Mouse (Mus musculus) inflammation-experienced regulatory T-cells, adult 6 months (primary cell): ENCODE data around the gene Clec4d. TPM values are rescaled to one million over a fixed set of nuclear protein-coding genes. Genes with fewer than 3 reads are reported as not detected.

Experiments
- polyA plus RNA-seq, 3 experiments: library from polyadenylated mRNA; unstranded; fragments of 100-300 nt; shearing (Covaris generic); gene quantifications; one replicate each; pipeline ENCODE4 v1.2.1; 2017

The Clec4d gene
- polyA plus RNA-seq, 3 experiments from 2014 or later, result not detected

Other genes with a start within 250 kb of the Clec4d start
- not detected for gene Clec4b1, start 212.1 kb upstream of the Clec4d start, polyA plus RNA-seq
- gene Clec4a2, start 155.7 kb upstream of the Clec4d start, polyA plus RNA-seq, result not detected
- not detected for gene Clec4b2, start 89.2 kb upstream of the Clec4d start, polyA plus RNA-seq
- under 1 TPM in 1 of 3 experiments, not detected in 2; 0.40 TPM for gene Clec4n, start 32.3 kb upstream of the Clec4d start, polyA plus RNA-seq
- not detected for gene Clec4e, start 27.8 kb downstream of the Clec4d start, polyA plus RNA-seq
- gene Vmn2r19, start 46.2 kb downstream of the Clec4d start, polyA plus RNA-seq, result not detected
- under 1 TPM in 2 of 3 experiments, not detected in 1; 0.03 to 0.07 TPM for gene Vmn2r20, start 156.0 kb downstream of the Clec4d start, polyA plus RNA-seq